Mouse (Mus musculus): ENCODE results near the gene Krtap16-1. TPM values are rescaled to one million over a fixed set of nuclear protein-coding genes. Genes with fewer than 3 reads are reported as not detected.

Gene Krtap16-1
- polyA plus RNA-seq (2014; fragmentation: Nextera tagmentation; extraction: Ambion mirVana): not detected in 2 replicates

GRCm38 (mm10) chr11:99986180-99986647, at the start of gene Krtap16-1:
TSS of gene Krtap16-1 (minus strand) at chr11:99986597.
- no peak within 1 kb of the TSS for H3K27ac ChIP-seq (replicated peaks; ENCODE audit: low read depth, low read length)
- ATAC-seq (replicated peaks; ENCODE audit: insufficient number of reproducible peaks, low FRiP score, low TSS enrichment, low read depth): no peak
- H3K27me3 ChIP-seq (ENCODE audit: control insufficient read depth, insufficient read depth, low read length): no peaks in the 10 kb centered on the region
- 80% methylated on average over 8 of the region's 8 CpGs for WGBS
- H3K4me3 ChIP-seq (ENCODE audit: low read depth, low read length): no peak within 1 kb of the TSS
- no peaks in the 10 kb centered on the region for H3K9me3 ChIP-seq (replicated peaks; ENCODE audit: control insufficient read depth, low read length)
- H3K4me1 ChIP-seq (ENCODE audit: control insufficient read depth, insufficient read depth, low read length): no peaks in the 10 kb centered on the region
- H3K9ac ChIP-seq (replicated peaks; ENCODE audit: low read length): no peak within 1 kb of the TSS
- H3K36me3 ChIP-seq (replicated peaks; ENCODE audit: control insufficient read depth, insufficient read depth, low read depth, low read length): no peaks in the 10 kb centered on the region
- no peak within 1 kb of the TSS for H3K4me2 ChIP-seq (ENCODE audit: low read depth, low read length)
- DNase-seq (ENCODE audit: low spot score): no peak

DNA sequence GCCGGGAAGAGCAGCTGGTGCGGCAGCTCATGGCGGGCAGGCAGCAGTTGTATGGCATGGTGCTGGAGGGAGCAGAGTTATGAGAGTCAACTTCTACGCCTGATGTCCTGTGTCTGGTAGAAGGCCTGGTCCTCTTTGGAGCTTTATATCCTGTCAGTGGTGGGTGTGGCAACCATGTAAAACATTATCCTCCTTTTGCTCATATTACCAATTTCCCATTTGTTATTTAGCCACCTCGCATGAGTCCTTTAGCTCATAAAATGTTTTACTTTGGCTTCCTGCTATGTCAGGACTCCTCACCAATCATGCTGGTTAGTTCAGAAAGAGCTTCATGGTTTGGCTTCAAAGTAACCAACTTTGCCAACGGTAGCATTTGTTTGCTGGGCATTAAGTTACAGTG, 43.4 kb upstream of the Krtap16-1 start, which contains the start of gene Krt33b:
TSS of gene Krt33b (minus strand) at position 101 of the 400 bp plus-strand sequence.
- DNase-seq (ENCODE audit: low spot score): no peak
- WGBS: 87% methylated on average over 6 of the region's 6 CpGs
- no peak for ATAC-seq (replicated peaks; ENCODE audit: insufficient number of reproducible peaks, low FRiP score, low TSS enrichment, low read depth)

GRCm38 (mm10) chr11:100021438-100021837, 35.0 kb upstream of the Krtap16-1 start:
- ATAC-seq (replicated peaks; ENCODE audit: insufficient number of reproducible peaks, low FRiP score, low TSS enrichment, low read depth): no peak

More for the DNA sequence above, 43.4 kb upstream of the Krtap16-1 start, which contains the start of gene Krt33b:
- no peaks in the 10 kb centered on the region for H3K4me1 ChIP-seq (ENCODE audit: control insufficient read depth, insufficient read depth, low read length)
- H3K9me3 ChIP-seq (replicated peaks; ENCODE audit: control insufficient read depth, low read length): no peaks in the 10 kb centered on the region
- no peaks in the 10 kb centered on the region for H3K36me3 ChIP-seq (replicated peaks; ENCODE audit: control insufficient read depth, insufficient read depth, low read depth, low read length)
- no peak within 1 kb of the TSS for H3K9ac ChIP-seq (replicated peaks; ENCODE audit: low read length)
- H3K27ac ChIP-seq (replicated peaks; ENCODE audit: low read depth, low read length): no peak within 1 kb of the TSS
- H3K4me3 ChIP-seq (ENCODE audit: low read depth, low read length): no peak within 1 kb of the TSS
- no peak within 1 kb of the TSS for H3K4me2 ChIP-seq (ENCODE audit: low read depth, low read length)
- no peaks in the 10 kb centered on the region for H3K27me3 ChIP-seq (ENCODE audit: control insufficient read depth, insufficient read depth, low read length)

DNA sequence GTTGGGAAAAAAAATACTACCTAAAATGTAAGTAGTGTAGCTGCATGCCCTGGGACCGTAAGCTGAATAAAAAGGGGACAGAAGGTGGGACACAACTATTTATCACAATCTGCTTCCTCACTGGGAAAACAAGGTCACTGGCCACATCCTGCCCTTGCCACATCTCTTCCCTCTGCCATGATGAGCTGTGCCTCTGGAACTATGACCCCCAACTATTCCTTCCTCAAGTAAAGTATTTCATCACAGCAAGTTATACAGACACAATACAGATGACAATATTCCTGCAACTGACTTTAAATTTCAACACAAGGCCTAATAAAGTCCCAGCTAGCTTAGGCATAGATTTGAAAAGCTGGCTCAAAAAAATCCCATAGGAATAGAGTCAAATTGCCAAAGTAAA, 33.1 kb upstream of the Krtap16-1 start:
- Histone ChIP-seq H3K27me3 (ENCODE audit: control insufficient read depth, insufficient read depth, low read length) (no peaks in the 10 kb centered on the region), H3K4me3 (ENCODE audit: low read depth, low read length) (no peak overlapping the region), H3K9ac (replicated peaks; ENCODE audit: low read length) (no peak overlapping the region), H3K27ac (replicated peaks; ENCODE audit: low read depth, low read length) (no peak overlapping the region), H3K4me1 (ENCODE audit: control insufficient read depth, insufficient read depth, low read length) (no peaks in the 10 kb centered on the region), H3K9me3 (replicated peaks; ENCODE audit: control insufficient read depth, low read length) (no peaks in the 10 kb centered on the region), H3K36me3 (replicated peaks; ENCODE audit: control insufficient read depth, insufficient read depth, low read depth, low read length) (no peaks in the 10 kb centered on the region), H3K4me2 (ENCODE audit: low read depth, low read length) (no peak overlapping the region)
- no peak for ATAC-seq (replicated peaks; ENCODE audit: insufficient number of reproducible peaks, low FRiP score, low TSS enrichment, low read depth)
- WGBS: 81% methylated on average over 1 of the region's 1 CpGs
- no peak for DNase-seq (ENCODE audit: low spot score)

More at GRCm38 (mm10) chr11:100021438-100021837, 35.0 kb upstream of the Krtap16-1 start:
- H3K4me2 ChIP-seq (ENCODE audit: low read depth, low read length): no peak overlapping the region
- no peaks in the 10 kb centered on the region for H3K4me1 ChIP-seq (ENCODE audit: control insufficient read depth, insufficient read depth, low read length)
- no peak overlapping the region for H3K9ac ChIP-seq (replicated peaks; ENCODE audit: low read length)
- no peaks in the 10 kb centered on the region for H3K9me3 ChIP-seq (replicated peaks; ENCODE audit: control insufficient read depth, low read length)
- WGBS: 77% methylated on average over 5 of the region's 5 CpGs
- no peaks in the 10 kb centered on the region for H3K27me3 ChIP-seq (ENCODE audit: control insufficient read depth, insufficient read depth, low read length)
- no peak for DNase-seq (ENCODE audit: low spot score)
- H3K4me3 ChIP-seq (ENCODE audit: low read depth, low read length): no peak overlapping the region
- no peaks in the 10 kb centered on the region for H3K36me3 ChIP-seq (replicated peaks; ENCODE audit: control insufficient read depth, insufficient read depth, low read depth, low read length)
- no peak overlapping the region for H3K27ac ChIP-seq (replicated peaks; ENCODE audit: low read depth, low read length)

DNA sequence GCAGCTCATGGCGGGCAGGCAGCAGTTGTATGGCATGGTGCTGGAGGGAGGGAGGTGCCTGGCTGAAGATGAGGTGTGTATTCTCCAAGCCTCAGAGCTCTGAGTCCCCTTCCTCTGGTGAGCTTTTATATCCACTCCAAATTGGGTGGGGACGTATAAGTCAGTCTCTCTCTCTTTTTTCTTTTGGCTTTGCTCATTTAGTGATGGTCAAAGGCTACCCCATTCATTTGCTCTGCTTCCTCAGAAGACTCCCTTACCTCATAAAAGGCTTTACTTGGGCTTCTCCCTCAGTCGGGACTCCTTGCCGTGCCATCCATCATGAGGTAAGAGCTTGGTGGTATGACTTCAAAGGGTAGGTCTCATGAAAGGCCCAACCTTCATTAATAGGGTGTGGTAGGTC, 29.7 kb upstream of the Krtap16-1 start, which contains the start of gene Krt33a:
TSS of gene Krt33a (minus strand) at position 101 of the 400 bp plus-strand sequence.
- Histone ChIP-seq H3K4me3 (ENCODE audit: low read depth, low read length) (no peak within 1 kb of the TSS), H3K4me1 (ENCODE audit: control insufficient read depth, insufficient read depth, low read length) (no peaks in the 10 kb centered on the region), H3K36me3 (replicated peaks; ENCODE audit: control insufficient read depth, insufficient read depth, low read depth, low read length) (no peaks in the 10 kb centered on the region), H3K27me3 (ENCODE audit: control insufficient read depth, insufficient read depth, low read length) (no peaks in the 10 kb centered on the region), H3K4me2 (ENCODE audit: low read depth, low read length) (no peak within 1 kb of the TSS), H3K9me3 (replicated peaks; ENCODE audit: control insufficient read depth, low read length) (no peaks in the 10 kb centered on the region), H3K27ac (replicated peaks; ENCODE audit: low read depth, low read length) (no peak within 1 kb of the TSS), H3K9ac (replicated peaks; ENCODE audit: low read length) (no peak within 1 kb of the TSS)
- DNase-seq (ENCODE audit: low spot score) (no peak), ATAC-seq (replicated peaks; ENCODE audit: insufficient number of reproducible peaks, low FRiP score, low TSS enrichment, low read depth) (no peak)
- 93% methylated on average over 4 of the region's 4 CpGs for WGBS

GRCm38 (mm10) chr11:100013691-100014171, 27.3 kb upstream of the Krtap16-1 start:
- H3K27me3 ChIP-seq (ENCODE audit: control insufficient read depth, insufficient read depth, low read length): no peaks in the 10 kb centered on the region
- no peak for ATAC-seq (replicated peaks; ENCODE audit: insufficient number of reproducible peaks, low FRiP score, low TSS enrichment, low read depth)
- H3K36me3 ChIP-seq (replicated peaks; ENCODE audit: control insufficient read depth, insufficient read depth, low read depth, low read length): no peaks in the 10 kb centered on the region
- no peak overlapping the region for H3K4me3 ChIP-seq (ENCODE audit: low read depth, low read length)
- no peaks in the 10 kb centered on the region for H3K4me1 ChIP-seq (ENCODE audit: control insufficient read depth, insufficient read depth, low read length)
- 61% methylated on average over 4 of the region's 4 CpGs for WGBS
- H3K9me3 ChIP-seq (replicated peaks; ENCODE audit: control insufficient read depth, low read length): no peaks in the 10 kb centered on the region
- peak; percentile 5 for DNase-seq (ENCODE audit: low spot score)
- H3K4me2 ChIP-seq (ENCODE audit: low read depth, low read length): no peak overlapping the region
- H3K27ac ChIP-seq (replicated peaks; ENCODE audit: low read depth, low read length): no peak overlapping the region
- H3K9ac ChIP-seq (replicated peaks; ENCODE audit: low read length): no peak overlapping the region

- 79% methylated on average over 5 of the region's 5 CpGs for WGBS
Observed at GRCm38 (mm10) chr11:100010682-100011081, 24.3 kb upstream of the Krtap16-1 start.

GRCm38 (mm10) chr11:100008336-100008735, 21.9 kb upstream of the Krtap16-1 start:
- 84% methylated on average over 5 of the region's 5 CpGs for WGBS

More at GRCm38 (mm10) chr11:100010682-100011081, 24.3 kb upstream of the Krtap16-1 start:
- no peak overlapping the region for H3K4me2 ChIP-seq (ENCODE audit: low read depth, low read length)
- no peak for ATAC-seq (replicated peaks; ENCODE audit: insufficient number of reproducible peaks, low FRiP score, low TSS enrichment, low read depth)
- no peak for DNase-seq (ENCODE audit: low spot score)
- H3K4me3 ChIP-seq (ENCODE audit: low read depth, low read length): no peak overlapping the region
- H3K9me3 ChIP-seq (replicated peaks; ENCODE audit: control insufficient read depth, low read length): no peaks in the 10 kb centered on the region
- no peaks in the 10 kb centered on the region for H3K4me1 ChIP-seq (ENCODE audit: control insufficient read depth, insufficient read depth, low read length)
- H3K27me3 ChIP-seq (ENCODE audit: control insufficient read depth, insufficient read depth, low read length): no peaks in the 10 kb centered on the region
- H3K9ac ChIP-seq (replicated peaks; ENCODE audit: low read length): no peak overlapping the region
- H3K27ac ChIP-seq (replicated peaks; ENCODE audit: low read depth, low read length): no peak overlapping the region
- H3K36me3 ChIP-seq (replicated peaks; ENCODE audit: control insufficient read depth, insufficient read depth, low read depth, low read length): no peaks in the 10 kb centered on the region

More at GRCm38 (mm10) chr11:100008336-100008735, 21.9 kb upstream of the Krtap16-1 start:
- Histone ChIP-seq H3K4me1 (ENCODE audit: control insufficient read depth, insufficient read depth, low read length) (no peaks in the 10 kb centered on the region), H3K9me3 (replicated peaks; ENCODE audit: control insufficient read depth, low read length) (no peaks in the 10 kb centered on the region), H3K9ac (replicated peaks; ENCODE audit: low read length) (no peak overlapping the region), H3K4me2 (ENCODE audit: low read depth, low read length) (no peak overlapping the region), H3K36me3 (replicated peaks; ENCODE audit: control insufficient read depth, insufficient read depth, low read depth, low read length) (no peaks in the 10 kb centered on the region), H3K27ac (replicated peaks; ENCODE audit: low read depth, low read length) (no peak overlapping the region), H3K27me3 (ENCODE audit: control insufficient read depth, insufficient read depth, low read length) (no peaks in the 10 kb centered on the region), H3K4me3 (ENCODE audit: low read depth, low read length) (no peak overlapping the region)
- ATAC-seq (replicated peaks; ENCODE audit: insufficient number of reproducible peaks, low FRiP score, low TSS enrichment, low read depth) (no peak), DNase-seq (ENCODE audit: low spot score) (no peak)

Data from embryonic facial prominence, embryonic 11.5 days (tissue).